Mouse (Mus musculus) MEL (cell line): ENCODE data around the gene Grm7. TPM values are rescaled to one million over a fixed set of nuclear protein-coding genes. Genes with fewer than 3 reads are reported as not detected.

ENCODE experiments used
- DNase-seq: peaks from one replicate; pipeline ENCODE4 v3.0.0; 2011; ENCODE audit warnings: low read depth, low spot score
- H3K27ac ChIP-seq: 2 replicates; pipeline ENCODE4 v1.5.1; 2012; ENCODE audit warnings: low read depth, mild to moderate bottlenecking, control low read depth, low read length, moderate library complexity; ENCODE audit not compliant: control insufficient read depth
- H3K27me3 ChIP-seq, 2 experiments: fragments of 150-350 bp in 1 of 2; sonication (generic) in 1 of 2; 2 replicates each; pipeline ENCODE4 v1.6.1; 2012; ENCODE audit warnings: low read length in 2 of 2, mild to moderate bottlenecking in 2 of 2, improper control_type of control experiment in 1 of 2, moderate library complexity in 1 of 2; ENCODE audit not compliant: insufficient read depth in 2 of 2, control insufficient read depth in 1 of 2
- H3K36me3 ChIP-seq, 2 experiments: 2 replicates each; pipeline ENCODE4 v1.6.1; 2012 to 2014; ENCODE audit warnings: low read length in 2 of 2, improper control_type of control experiment in 1 of 2, inconsistent platforms in 1 of 2, mild to moderate bottlenecking in 1 of 2; ENCODE audit not compliant: insufficient read depth in 2 of 2, control insufficient read depth in 1 of 2
- H3K4me1 ChIP-seq, 2 experiments: fragments of 150-350 bp in 1 of 2; sonication (generic) in 1 of 2; 2 replicates each; pipeline ENCODE4 v1.6.1; 2012; ENCODE audit warnings: low read length in 2 of 2, improper control_type of control experiment in 1 of 2, mild to moderate bottlenecking in 1 of 2; ENCODE audit not compliant: insufficient read depth in 2 of 2, control insufficient read depth in 1 of 2
- H3K4me3 ChIP-seq, 2 experiments: fragments of 150-350 bp in 1 of 2; sonication (generic) in 1 of 2; 2 replicates each; pipeline ENCODE4 v1.5.1; 2012; ENCODE audit warnings: low read depth in 2 of 2, low read length in 2 of 2, mild to moderate bottlenecking in 2 of 2, moderate library complexity in 2 of 2, control low read depth in 1 of 2, improper control_type of control experiment in 1 of 2; ENCODE audit not compliant: control insufficient read depth in 1 of 2, insufficient read depth in 1 of 2
- H3K79me2 ChIP-seq: 2 replicates; pipeline ENCODE4 v1.6.1; 2012; ENCODE audit warnings: mild to moderate bottlenecking, low read length, moderate library complexity; ENCODE audit not compliant: control insufficient read depth, poor library complexity, insufficient read depth
- H3K9ac ChIP-seq: 2 replicates; pipeline ENCODE4 v1.6.1; 2012; ENCODE audit warnings: low read depth, mild to moderate bottlenecking, control low read depth, low read length, moderate library complexity; ENCODE audit not compliant: control insufficient read depth, poor library complexity, severe bottlenecking
- H3K9me3 ChIP-seq: fragments of 150-350 bp; sonication (generic); replicated peaks from 2 replicates; pipeline ENCODE4 v1.6.1; 2012; ENCODE audit warnings: mild to moderate bottlenecking, low read length, improper control_type of control experiment, moderate library complexity; ENCODE audit not compliant: insufficient read depth
- CHD1 ChIP-seq: IDR thresholded peaks from 2 replicates; pipeline ENCODE4 v1.6.1; 2012; ENCODE audit warnings: low read depth, mild to moderate bottlenecking, inconsistent platforms, low read length, improper control_type of control experiment
- CTCF ChIP-seq, 3 experiments: IDR thresholded peaks in 2 of 3; conservative IDR thresholded peaks in 1 of 3; 2 replicates each; pipeline ENCODE4 v1.5.1; 2011 to 2012; ENCODE audit warnings: low read length in 3 of 3, low read depth in 2 of 3, mild to moderate bottlenecking in 2 of 3, improper control_type of control experiment in 1 of 3, inconsistent platforms in 1 of 3, mixed read lengths in 1 of 3, moderate library complexity in 1 of 3; ENCODE audit not compliant: control insufficient read depth in 1 of 3, insufficient read depth in 1 of 3, poor library complexity in 1 of 3, severe bottlenecking in 1 of 3
- E2F4 ChIP-seq: IDR thresholded peaks from 2 replicates; pipeline ENCODE4 v1.6.1; 2011; ENCODE audit warnings: low read depth, low read length, improper control_type of control experiment, borderline replicate concordance
- ELF1 ChIP-seq: IDR thresholded peaks from 2 replicates; pipeline ENCODE4 v1.6.1; 2014; ENCODE audit warnings: low read depth, mild to moderate bottlenecking, inconsistent platforms, low read length, improper control_type of control experiment, moderate library complexity
- EP300 ChIP-seq, 2 experiments: IDR thresholded peaks; 2 replicates each; pipeline ENCODE4 v1.6.1; 2011; ENCODE audit warnings: improper control_type of control experiment in 2 of 2, low read length in 2 of 2, low read depth in 1 of 2, mild to moderate bottlenecking in 1 of 2
- ETS1 ChIP-seq: IDR thresholded peaks from 2 replicates; pipeline ENCODE4 v1.6.1; 2012; ENCODE audit warnings: low read depth, mild to moderate bottlenecking, inconsistent platforms, low read length, improper control_type of control experiment, moderate library complexity
- HCFC1 ChIP-seq: IDR thresholded peaks from 2 replicates; pipeline ENCODE4 v1.6.1; 2012; ENCODE audit warnings: low read depth, mild to moderate bottlenecking, inconsistent platforms, low read length, improper control_type of control experiment, moderate library complexity
- JUND ChIP-seq: IDR thresholded peaks from 2 replicates; pipeline ENCODE4 v1.6.1; 2011; ENCODE audit warnings: low read depth, mild to moderate bottlenecking, improper control_type of control experiment, low read length
- KAT2A ChIP-seq: conservative IDR thresholded peaks from 2 replicates; pipeline ENCODE4 v1.6.1; 2012; ENCODE audit warnings: low read depth, low read length, improper control_type of control experiment, inconsistent platforms
- MAFK ChIP-seq: IDR thresholded peaks from 2 replicates; pipeline ENCODE4 v1.6.1; 2011; ENCODE audit warnings: low read depth, mild to moderate bottlenecking, low read length, improper control_type of control experiment, borderline replicate concordance
- MAX ChIP-seq: IDR thresholded peaks from 2 replicates; pipeline ENCODE4 v1.6.1; 2011; ENCODE audit warnings: low read length, improper control_type of control experiment
- MEF2A ChIP-seq: IDR thresholded peaks from 2 replicates; pipeline ENCODE4 v1.6.1; 2014; ENCODE audit warnings: low read depth, mild to moderate bottlenecking, inconsistent platforms, low read length, improper control_type of control experiment; ENCODE audit not compliant: poor library complexity, insufficient replicate concordance, severe bottlenecking; ENCODE audit errors: extremely low read depth
- MXI1 ChIP-seq: IDR thresholded peaks from 2 replicates; pipeline ENCODE4 v1.6.1; 2011; ENCODE audit warnings: mild to moderate bottlenecking, low read depth, low read length, improper control_type of control experiment
- MYC ChIP-seq: IDR thresholded peaks from 2 replicates; pipeline ENCODE4 v1.6.1; 2011; ENCODE audit warnings: low read depth, mild to moderate bottlenecking, low read length, improper control_type of control experiment, moderate library complexity
- NELFE ChIP-seq: IDR thresholded peaks from 2 replicates; pipeline ENCODE4 v1.6.1; 2011; ENCODE audit warnings: low read depth, low read length, improper control_type of control experiment
- NRF1 ChIP-seq: IDR thresholded peaks from 2 replicates; pipeline ENCODE4 v1.6.1; 2014; ENCODE audit warnings: low read depth, mild to moderate bottlenecking, inconsistent platforms, low read length, improper control_type of control experiment, moderate library complexity; ENCODE audit not compliant: poor library complexity, insufficient read depth, severe bottlenecking
- POLR2A ChIP-seq, 2 experiments: IDR thresholded peaks; 2 replicates each; pipeline ENCODE4 v1.6.1; 2011 to 2012; ENCODE audit warnings: low read length in 2 of 2, mild to moderate bottlenecking in 2 of 2, control low read depth in 1 of 2, improper control_type of control experiment in 1 of 2, low read depth in 1 of 2, moderate library complexity in 1 of 2; ENCODE audit not compliant: control insufficient read depth in 1 of 2, insufficient read depth in 1 of 2, poor library complexity in 1 of 2
- RCOR1 ChIP-seq: IDR thresholded peaks from 2 replicates; pipeline ENCODE4 v1.6.1; 2012; ENCODE audit warnings: low read depth, mild to moderate bottlenecking, inconsistent platforms, low read length, improper control_type of control experiment
- SIN3A ChIP-seq: IDR thresholded peaks from 2 replicates; pipeline ENCODE4 v1.6.1; 2012; ENCODE audit warnings: low read length, improper control_type of control experiment, inconsistent platforms
- TAL1 ChIP-seq: IDR thresholded peaks from 2 replicates; pipeline ENCODE4 v1.6.1; 2012; ENCODE audit warnings: mild to moderate bottlenecking, inconsistent platforms, low read length, moderate library complexity, mixed read lengths
- ZKSCAN1 ChIP-seq: IDR thresholded peaks from 2 replicates; pipeline ENCODE4 v1.6.1; 2012; ENCODE audit warnings: low read depth, mild to moderate bottlenecking, inconsistent platforms, low read length, improper control_type of control experiment, moderate library complexity
- ZMIZ1 ChIP-seq: IDR thresholded peaks from 2 replicates; pipeline ENCODE4 v1.6.1; 2012; ENCODE audit warnings: low read depth, mild to moderate bottlenecking, inconsistent platforms, low read length, improper control_type of control experiment, moderate library complexity
- polyA plus RNA-seq, 2 experiments: library from polyadenylated mRNA; stranded (reverse) in 1 of 2; unstranded in 1 of 2; fragments of >175 nt in 1 of 2; fragments of >200 nt in 1 of 2; gene quantifications; 2 replicates each; pipeline versions ENCODE4 v1.2.1 to v1.2.4; 2012; ENCODE audit warnings: low replicate concordance in 2 of 2, low read depth in 1 of 2; ENCODE audit not compliant: insufficient read length in 2 of 2, insufficient read depth in 1 of 2, missing spikeins in 1 of 2
- total RNA-seq: library from RNA; depleted of rRNA; stranded (reverse); fragments of 300-350 nt; gene quantifications from 2 replicates; pipeline ENCODE4 v1.2.3, GENCODE M21; 2012

The Grm7 gene
- total and polyA plus RNA-seq, 3 experiments = not detected

GRCm38 (mm10) chr6:111571471-111572088 is 926.2 kb downstream of the Grm7 start:
- no peak for DNase-seq
- no peak overlapping the region for H3K9ac ChIP-seq
- no peaks in the 10 kb centered on the region for H3K4me1 ChIP-seq
- TF ChIP-seq MEF2A (no peak), MXI1 (no peak), CHD1 (no peak)
- no peaks in the 10 kb centered on the region for H3K79me2 ChIP-seq
- H3K4me3 ChIP-seq = no peak overlapping the region
- H3K27me3 ChIP-seq = no peaks in the 10 kb centered on the region
- H3K9me3 ChIP-seq = no peaks in the 10 kb centered on the region
- no peak overlapping the region for H3K27ac ChIP-seq
- H3K36me3 ChIP-seq = no peaks in the 10 kb centered on the region

- no peaks in the 10 kb centered on the region for H3K27me3 ChIP-seq
- H3K4me1 ChIP-seq = no peaks in the 10 kb centered on the region
- no peak for DNase-seq
- no peak overlapping the region for H3K4me3 ChIP-seq
- no peaks in the 10 kb centered on the region for H3K36me3 ChIP-seq
- no peak overlapping the region for H3K27ac ChIP-seq
- no peak overlapping the region for H3K9ac ChIP-seq
- H3K9me3 ChIP-seq = no peaks in the 10 kb centered on the region
- TF ChIP-seq ZMIZ1 (no peak), NELFE (no peak), EP300 (IDR thresholded peaks at IDR 0.05; ENCODE audit: low read depth in 1 of 2, low read length in 2 of 2) (no peak), MAX (no peak)
- no peaks in the 10 kb centered on the region for H3K79me2 ChIP-seq
Measured at GRCm38 (mm10) chr6:111584851-111585250, 939.5 kb downstream of the Grm7 start.

- no peaks in the 10 kb centered on the region for H3K79me2 ChIP-seq
- H3K4me3 ChIP-seq = no peak overlapping the region
- H3K9ac ChIP-seq = no peak overlapping the region
- H3K36me3 ChIP-seq = no peaks in the 10 kb centered on the region
- H3K4me1 ChIP-seq = no peaks in the 10 kb centered on the region
- no peaks in the 10 kb centered on the region for H3K9me3 ChIP-seq
- no peak overlapping the region for H3K27ac ChIP-seq
- DNase-seq = no peak
- TF ChIP-seq RCOR1 (no peak), NELFE (no peak), ETS1 (no peak), JUND (no peak), ZKSCAN1 (no peak), MYC (no peak), SIN3A (no peak), NRF1 (no peak), MAFK (no peak), POLR2A (IDR thresholded peaks at IDR 0.05; ENCODE audit: control insufficient read depth in 1 of 2, insufficient read depth in 1 of 2, low read depth in 1 of 2, low read length in 2 of 2, poor library complexity in 1 of 2) (no peak), HCFC1 (no peak), ELF1 (no peak), EP300 (IDR thresholded peaks at IDR 0.05; ENCODE audit: low read depth in 1 of 2, low read length in 2 of 2) (no peak), TAL1 (no peak), E2F4 (no peak), CTCF (IDR thresholded peaks at IDR 0.05 in 2 of 3, conservative IDR thresholded peaks at IDR 0.05 in 1 of 3; ENCODE audit: control insufficient read depth in 1 of 3, insufficient read depth in 1 of 3, low read depth in 2 of 3, low read length in 3 of 3, poor library complexity in 1 of 3, severe bottlenecking in 1 of 3) (no peak), KAT2A (no peak)
- no peaks in the 10 kb centered on the region for H3K27me3 ChIP-seq
Measured at GRCm38 (mm10) chr6:111587572-111587971, 942.2 kb downstream of the Grm7 start.
